Mouse (Mus musculus): Measurements from ENCODE around the gene Nop16.

The Nop16 gene

DNA sequence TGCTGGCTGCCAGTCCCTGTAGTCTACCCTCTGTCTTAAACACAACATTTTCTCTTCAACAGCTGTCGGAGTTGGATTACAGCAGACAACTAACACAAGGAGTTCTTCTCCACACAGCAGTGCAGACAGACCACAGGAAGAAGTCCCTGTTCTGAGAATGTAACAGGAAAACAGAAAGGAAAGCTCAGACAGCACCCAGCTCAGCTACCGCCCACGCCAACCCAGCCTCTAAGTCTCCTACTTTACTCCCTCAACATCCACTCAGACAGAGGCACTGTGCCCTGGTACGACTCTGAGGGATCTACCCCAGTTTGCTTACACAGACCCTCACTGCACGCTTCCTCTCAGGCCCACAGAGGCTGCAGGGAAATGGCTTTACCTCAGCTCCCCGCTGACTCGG is 29.3 kb downstream of the Nop16 start:
- DNase-seq (ENCODE audit: low spot score in 2 of 2), result no peak

DNA sequence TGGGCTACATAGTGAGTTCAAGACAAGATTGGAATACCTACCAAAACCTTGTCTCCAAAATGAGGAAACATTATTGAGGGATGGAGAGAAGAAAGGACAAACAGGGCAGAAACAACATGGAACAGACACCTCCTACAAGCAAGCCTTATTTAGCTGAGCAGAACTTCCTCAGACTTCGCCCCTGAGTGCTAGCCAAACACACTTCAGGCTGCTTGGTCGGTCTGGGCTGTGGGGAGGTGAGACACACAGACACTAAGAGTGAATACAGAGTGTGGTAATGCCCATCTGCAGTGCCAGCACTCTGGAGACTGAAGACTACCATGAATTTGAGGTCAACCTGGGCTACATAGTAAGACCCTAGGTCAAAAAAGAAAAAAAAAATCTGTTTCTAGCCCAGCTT is 30.2 kb downstream of the Nop16 start:
- DNase-seq (ENCODE audit: low spot score in 2 of 2), result no peak

DNA sequence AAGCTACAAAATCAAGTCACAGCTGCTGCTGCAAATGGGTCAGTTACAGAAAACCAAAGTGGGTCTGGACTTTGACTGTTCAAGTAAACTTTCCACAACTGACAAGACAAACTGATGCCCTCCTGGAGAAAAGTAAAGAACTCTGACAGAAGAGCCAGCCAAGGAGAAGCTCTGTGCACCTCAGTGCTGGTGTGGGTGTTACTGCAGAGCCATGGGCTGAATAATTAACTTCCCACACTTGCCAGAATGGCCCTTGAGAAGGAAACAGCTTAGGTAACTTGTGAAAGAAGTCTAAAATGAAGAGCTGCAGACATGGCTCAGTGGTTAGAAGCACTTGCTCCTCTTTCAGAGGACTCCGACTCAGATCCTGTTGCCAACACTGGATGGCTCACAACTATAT is 32.2 kb downstream of the Nop16 start:
- DNase-seq (ENCODE audit: low spot score in 2 of 2), result no peak

DNA sequence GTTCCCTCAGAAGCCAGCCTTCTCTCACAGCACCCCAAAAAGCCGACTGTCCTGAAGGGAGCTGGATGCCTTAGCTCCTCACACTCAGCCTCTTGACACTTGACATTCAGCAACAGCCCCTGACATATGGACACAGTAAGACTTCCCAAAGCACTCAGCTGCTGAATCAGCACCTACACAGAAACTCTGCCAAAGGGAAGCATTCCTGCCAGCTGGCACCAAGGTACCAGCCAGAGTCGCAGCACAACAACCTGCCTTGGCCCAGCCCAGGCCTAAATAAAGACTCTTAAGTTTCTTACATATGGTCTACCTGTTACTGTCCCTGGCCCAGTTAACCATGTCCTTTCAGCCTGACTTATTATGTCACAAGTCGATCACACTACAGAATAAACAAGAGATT is 33.1 kb downstream of the Nop16 start:
- DNase-seq (ENCODE audit: low spot score in 2 of 2), result no peak

DNA sequence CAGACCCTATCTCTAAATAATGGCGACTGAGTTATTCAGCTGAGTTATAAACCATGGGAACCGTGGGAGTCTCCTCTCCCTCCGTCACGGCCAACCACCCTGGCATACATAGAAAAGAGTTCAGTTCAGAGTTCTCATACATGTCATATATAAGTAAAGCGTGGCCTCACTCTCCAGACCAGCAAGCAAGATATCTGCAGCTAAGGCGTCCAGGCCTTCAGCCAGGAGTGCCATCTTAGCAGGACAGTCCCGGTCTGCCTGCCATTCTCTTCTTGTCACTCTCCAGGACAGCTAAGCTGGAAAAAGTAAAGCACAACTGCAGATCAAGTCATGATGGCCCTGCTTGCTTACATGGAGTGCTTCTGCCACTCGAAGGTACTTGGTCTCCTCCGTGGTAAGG is 33.7 kb downstream of the Nop16 start:
- DNase-seq (ENCODE audit: low spot score in 2 of 2), result no peak

DNA sequence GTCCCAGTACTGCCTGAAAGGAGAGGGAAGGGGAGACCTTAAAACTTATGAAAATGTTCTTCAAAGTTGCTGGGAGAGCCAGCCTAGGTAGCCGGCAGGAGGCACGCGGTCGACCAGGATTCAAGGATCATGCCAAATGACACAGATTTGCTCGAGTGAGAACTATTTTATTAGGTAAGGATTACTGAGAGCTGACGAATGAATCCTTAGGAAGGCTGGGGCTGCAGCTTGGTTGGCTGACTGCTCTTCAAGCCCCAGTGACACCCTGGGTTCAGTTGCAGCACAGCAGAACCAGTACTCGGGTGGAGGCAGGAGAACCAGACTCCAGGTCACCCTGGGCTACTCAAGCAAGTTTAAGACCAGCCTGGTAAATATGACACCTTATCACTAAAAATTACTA is 41.9 kb downstream of the Nop16 start:
- DNase-seq (ENCODE audit: low spot score in 2 of 2), result no peak
